Mouse (Mus musculus): Measurements from ENCODE around the gene Dhx37. TPM values are rescaled to one million over a fixed set of nuclear protein-coding genes. Genes with fewer than 3 reads are reported as not detected.

Gene Dhx37
- polyA plus RNA-seq, 1 experiment from 2014 or later, result 12.4 TPM

Small RNA genes within 50 kb of the gene (microRNA-seq; reads per million reads assigned to microRNA genes)
- not detected for gene Gm27551

Other genes starting within 250 kb of the Dhx37 start
- 27.7 and 30.3 TPM in 2 replicates for gene Scarb1, start 93.0 kb downstream of the Dhx37 start, polyA plus RNA-seq (2014; fragmentation: Nextera tagmentation; extraction: Ambion mirVana)
- gene Gm10382, start 44.8 kb downstream of the Dhx37 start, polyA plus RNA-seq (2014; fragmentation: Nextera tagmentation; extraction: Ambion mirVana), result 0.28 TPM in 1 of 2 replicates, not detected in the other
- gene Ubc, start 43.9 kb downstream of the Dhx37 start, polyA plus RNA-seq (2014; fragmentation: Nextera tagmentation; extraction: Ambion mirVana), result 979 and 1,019 TPM in 2 replicates
- gene Bri3bp, start 7.4 kb upstream of the Dhx37 start, polyA plus RNA-seq (2014; fragmentation: Nextera tagmentation; extraction: Ambion mirVana), result 36.9 and 39.3 TPM in 2 replicates
- 35.7 and 40.5 TPM in 2 replicates for gene Aacs, start 41.7 kb upstream of the Dhx37 start, polyA plus RNA-seq (2014; fragmentation: Nextera tagmentation; extraction: Ambion mirVana)
- 0.08 and 0.09 TPM in 2 replicates for gene Tmem132b, start 97.7 kb upstream of the Dhx37 start, polyA plus RNA-seq (2014; fragmentation: Nextera tagmentation; extraction: Ambion mirVana)